Mouse (Mus musculus): ENCODE data around the gene Ufl1. TPM values are rescaled to one million over a fixed set of nuclear protein-coding genes. Genes with fewer than 3 reads are reported as not detected.

Gene Ufl1
- polyA plus RNA-seq (2015; fragmentation: Nextera tagmentation; extraction: Ambion mirVana) = 36.9 and 39.2 TPM in 2 replicates

DNA sequence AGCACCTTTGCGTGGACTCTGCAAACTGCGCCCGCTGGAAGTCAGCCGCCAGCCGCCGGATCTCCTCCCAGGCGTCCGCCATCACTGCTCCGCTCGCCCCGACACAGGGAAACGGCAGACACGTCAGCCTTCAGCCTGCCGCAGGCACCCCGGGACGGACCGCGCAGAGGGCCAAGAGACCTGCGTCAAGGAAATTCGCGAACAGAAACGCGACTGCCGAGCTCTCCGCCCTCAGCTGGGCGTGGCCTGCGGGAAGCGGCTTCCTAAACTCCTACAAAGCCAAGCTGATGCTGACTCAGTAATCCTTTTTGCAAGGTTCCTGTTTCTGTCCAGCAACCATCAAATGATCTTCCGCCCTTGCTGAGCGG, at the start of gene Ufl1:
TSS of gene Ufl1 (minus strand) at position 151 of the 368 bp plus-strand sequence.

DNA sequence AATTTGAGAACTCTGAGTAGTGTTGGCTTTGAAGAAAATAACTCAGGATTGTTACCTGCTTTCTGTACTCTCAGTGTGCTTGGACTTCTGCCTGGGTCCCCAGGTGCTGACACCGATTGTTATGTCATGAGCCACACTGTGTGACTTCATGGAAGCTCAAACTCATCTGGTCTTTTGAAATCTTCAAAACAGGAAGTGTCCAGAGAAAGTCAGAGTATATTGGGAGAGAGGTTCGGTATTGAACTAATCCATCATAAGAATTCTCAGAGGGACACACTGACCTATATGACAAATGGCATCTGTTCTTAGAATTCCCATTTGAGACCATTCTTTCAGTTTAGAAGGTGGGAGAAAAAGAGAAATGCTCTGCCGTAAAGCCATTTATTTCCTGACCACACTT, 38.8 kb downstream of the Ufl1 start, which contains the start of gene Fhl5:
TSS of gene Fhl5 (minus strand) at position 101 of the 400 bp plus-strand sequence.

Other genes with a start within 250 kb of the Ufl1 start
- gene Fhl5, start 38.9 kb downstream of the Ufl1 start, polyA plus RNA-seq (2015; fragmentation: Nextera tagmentation; extraction: Ambion mirVana) = 0.34 TPM in 2 replicates

All from urinary bladder, postnatal 0 days (tissue).